Comparison of ENCODE assay signal across 17 mouse cellular contexts in genomic region chr2:173384935-173385586, GRCm38 (mm10).
A peak's percentile ranks its signal among the peaks of the same experiment; 100 is the strongest.
DNase-seq lines count a peak whose midpoint lies in the region; ATAC-seq lines count a peak whose summit lies in the region.
"Had no signal": no experiment of that assay in that cellular context is flagged by ENCODE, and none has a peak within 500 bp of the region (broad histone marks: within the 10 kb centered on the region; RNA-seq: fewer than 3 reads in every experiment).

No protein-coding gene starts in this region.

- no peaks in the 10 kb centered on the region for H3K36me3 ChIP-seq in kidney, embryonic 15.5 days
- H3K36me3 ChIP-seq in limb, embryonic 12.5 days, result no peaks in the 10 kb centered on the region
- no peaks in the 10 kb centered on the region for H3K36me3 ChIP-seq in hindbrain, embryonic 11.5 days (ENCODE audit: control insufficient read depth, insufficient read depth, low read length)
- H3K36me3 ChIP-seq: heart, embryonic 13.5 days; hindbrain, embryonic 10.5 days; neural tube, embryonic 13.5 days had no signal

- DNase-seq in kidney, postnatal 25 days, result no peak
- peak; percentile 61 for DNase-seq in 416B (ENCODE audit: low read depth)
- DNase-seq in Muller cell, postnatal 12 days (ENCODE audit: inconsistent ontology term), result peak; percentile 62
- DNase-seq in urinary bladder, postnatal 4 days (ENCODE audit: low spot score in 2 of 2), result no peak
- no peak for DNase-seq in hindbrain, embryonic 11.5 days (ENCODE audit: low spot score)
- DNase-seq in spleen, adult 18-20 months, result no peak
- DNase-seq: cerebellum, adult 9-11 months; lung, embryonic 14.5 days had no signal

- H3K4me2 ChIP-seq in kidney, embryonic 15.5 days, result no peak overlapping the region
- no peak overlapping the region for H3K4me2 ChIP-seq in limb, embryonic 12.5 days
- H3K4me2 ChIP-seq in hindbrain, embryonic 11.5 days (replicated peaks; ENCODE audit: low read depth, low read length), result no peak overlapping the region
- H3K4me2 ChIP-seq: heart, embryonic 13.5 days; lung, embryonic 14.5 days; neural tube, embryonic 13.5 days had no signal

- H3K27me3 ChIP-seq in kidney, embryonic 15.5 days, result no peaks in the 10 kb centered on the region
- no peaks in the 10 kb centered on the region; the same call in none of the 2 replicates for H3K27me3 ChIP-seq in limb, embryonic 12.5 days
- no peaks in the 10 kb centered on the region for H3K27me3 ChIP-seq in hindbrain, embryonic 11.5 days (ENCODE audit: control insufficient read depth, insufficient read depth, low read length)
- H3K27me3 ChIP-seq: heart, embryonic 13.5 days; neural tube, embryonic 13.5 days had no signal

- H3K9ac ChIP-seq in kidney, embryonic 15.5 days, result no peak overlapping the region
- no peak overlapping the region for H3K9ac ChIP-seq in limb, embryonic 12.5 days (replicated peaks)
- H3K9ac ChIP-seq in hindbrain, embryonic 11.5 days (ENCODE audit: low read depth, low read length), result no peak overlapping the region
- H3K9ac ChIP-seq: heart, embryonic 13.5 days; lung, embryonic 14.5 days; neural tube, embryonic 13.5 days had no signal

- no peak overlapping the region for H3K27ac ChIP-seq in kidney, embryonic 15.5 days
- H3K27ac ChIP-seq in limb, embryonic 12.5 days, result 0 out of 2 replicates have a peak overlapping the region, but pooled peaks have one; percentile 7
- no peak overlapping the region for H3K27ac ChIP-seq in hindbrain, embryonic 11.5 days (ENCODE audit: low read depth, low read length)
- H3K27ac ChIP-seq: heart, embryonic 13.5 days; hindbrain, embryonic 10.5 days; macrophage; neural tube, embryonic 13.5 days had no signal

- H3K9me3 ChIP-seq in kidney, embryonic 15.5 days (replicated peaks), result no peaks in the 10 kb centered on the region
- H3K9me3 ChIP-seq in limb, embryonic 12.5 days, result peaks cover 5% of the 10 kb centered on the region; the same call in 1 of the 2 replicates
- H3K9me3 ChIP-seq in hindbrain, embryonic 11.5 days (ENCODE audit: control insufficient read depth, low read length), result no peaks in the 10 kb centered on the region
- H3K9me3 ChIP-seq: heart, embryonic 13.5 days; hindbrain, embryonic 10.5 days; neural tube, embryonic 13.5 days had no signal

- H3K4me1 ChIP-seq in kidney, embryonic 15.5 days, result peaks cover 40% of the 10 kb centered on the region
- peaks cover 30% of the 10 kb centered on the region for H3K4me1 ChIP-seq in limb, embryonic 12.5 days (replicated peaks)
- H3K4me1 ChIP-seq in hindbrain, embryonic 11.5 days (replicated peaks; ENCODE audit: control insufficient read depth, insufficient read depth, low read length), result no peaks in the 10 kb centered on the region

- WGBS in kidney, embryonic 15.5 days, result 38% methylated on average over 8 of the region's 8 CpGs
- WGBS in limb, embryonic 12.5 days, result 47% methylated on average over 8 of the region's 8 CpGs
- WGBS in hindbrain, embryonic 11.5 days, result 68% methylated on average over 8 of the region's 8 CpGs

- no peak overlapping the region for H3K4me3 ChIP-seq in kidney, embryonic 15.5 days (replicated peaks)
- H3K4me3 ChIP-seq in limb, embryonic 12.5 days (replicated peaks), result no peak overlapping the region
- H3K4me3 ChIP-seq in hindbrain, embryonic 11.5 days (ENCODE audit: low read depth, low read length), result no peak overlapping the region
- H3K4me3 ChIP-seq: erythroblast, embryonic 14.5 days; heart, embryonic 13.5 days; hindbrain, embryonic 10.5 days; neural tube, embryonic 13.5 days had no signal

- ATAC-seq in kidney, embryonic 15.5 days (replicated peaks; ENCODE audit: low FRiP score), result peak; percentile 46
- ATAC-seq in limb, embryonic 12.5 days (ENCODE audit: insufficient number of reproducible peaks, insufficient read depth, low FRiP score, low TSS enrichment, low read depth), result no peak
- ATAC-seq in hindbrain, embryonic 11.5 days (ENCODE audit: low FRiP score), result no peak
- ATAC-seq: forebrain, embryonic 16.5 days; intestine, postnatal 0 days had no signal

Comparison
In these comparisons a context has a peak if more than half of its experiments do, and no peak if none do; other contexts are left out.
1. DNase-seq: peak in 416B (single experiment) and Muller cell, postnatal 12 days (single experiment); none in kidney, postnatal 25 days (0 of 2), urinary bladder, postnatal 4 days (0 of 2), hindbrain, embryonic 11.5 days (single experiment) and spleen, adult 18-20 months (0 of 2).